8 mouse cellular contexts compared by ENCODE assay signal in the genomic region with DNA sequence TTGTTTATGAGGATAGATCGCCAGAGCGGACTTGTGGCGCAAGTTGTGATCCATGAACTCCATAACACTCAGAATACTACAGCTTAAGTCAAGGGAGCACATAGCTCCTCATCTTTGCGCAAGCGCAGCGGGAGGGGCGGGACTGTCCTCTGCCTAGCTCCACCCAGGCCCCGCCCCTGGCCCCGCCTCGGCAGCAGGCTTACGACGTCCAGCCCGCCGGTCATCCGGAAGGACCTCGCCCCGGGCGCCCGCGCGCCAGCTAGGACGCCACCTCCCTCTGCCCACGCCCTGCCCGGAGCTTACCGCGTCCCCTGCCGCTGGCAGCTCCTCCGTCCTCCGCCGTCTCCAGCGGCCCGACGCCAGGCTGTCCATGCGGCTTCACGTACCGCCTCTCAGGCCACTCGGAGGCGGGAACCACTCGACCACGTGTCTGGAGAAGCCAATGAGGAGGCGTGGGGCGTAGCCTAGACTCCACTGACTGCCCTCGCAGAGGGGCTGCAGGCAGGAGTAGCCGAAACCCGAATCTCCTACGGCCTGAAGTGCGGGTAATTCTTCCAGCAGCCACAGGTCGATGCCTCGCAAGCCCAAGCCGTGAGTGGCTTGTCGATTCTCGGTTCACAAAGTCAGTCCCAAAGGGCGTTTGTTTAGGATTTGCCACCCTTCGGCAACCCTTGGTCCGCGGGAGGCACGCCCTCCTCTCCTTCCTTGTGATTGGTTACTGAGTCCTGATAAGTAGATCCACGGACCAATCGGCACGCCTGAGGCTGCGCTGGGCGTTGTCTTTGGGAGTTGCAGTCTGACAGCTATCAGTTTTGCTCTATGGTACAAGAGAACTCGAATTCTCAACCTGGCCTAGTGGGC. TPM values are rescaled to one million over a fixed set of nuclear protein-coding genes. Genes with fewer than 3 reads are reported as not detected.
DNase-seq lines count a peak whose midpoint lies in the region; ATAC-seq and TF ChIP-seq lines count a peak whose summit lies in the region.

A gene (minus strand): TSS at position 426 of the 861 bp plus-strand sequence.

- no peak for TF ChIP-seq CTCF in lung, adult 2 months (IDR thresholded peaks at IDR 0.05; ENCODE audit: insufficient read depth, low read length)

- ATAC-seq in forebrain, embryonic 15.5 days (replicated peaks) = peak; percentile 100
- ATAC-seq in neutrophil, adult 5-6 weeks (ENCODE audit: extremely low read depth, insufficient number of reproducible peaks, low FRiP score, poor library complexity, severe bottlenecking) = peak; percentile 87

- DNase-seq in ES-E14 (ENCODE audit: low read depth, low spot score) = peak; percentile 93
- peak; percentile 94 for DNase-seq in cerebellum, adult 11-12 months
- DNase-seq in heart, postnatal 25 days (ENCODE audit: low spot score) = peak; percentile 95
- DNase-seq in layer of hippocampus, adult 18-20 months (ENCODE audit: low spot score in 2 of 2) = peak; percentile 94 to 97
- DNase-seq in lung, adult 2 months = peak; percentile 98
- DNase-seq in thymus, adult 18-20 months = peak; percentile 89 to 92

- in situ Hi-C loops in ES-E14 (cut with MboI; ENCODE audit: low sequenced_read_pairs in 2 of 2, unreplicated experiment in 2 of 2) = no loop called here

- TF ChIP-seq POLR2A in lung, adult 2 months (IDR thresholded peaks at IDR 0.05; ENCODE audit: borderline replicate concordance, extremely low read depth, low read depth, low read length) = peak; percentile 65; the same call in 1 of the 2 replicates

- H3K4me1 ChIP-seq in ES-E14 (ENCODE audit: control insufficient read depth in 2 of 2, insufficient read depth in 2 of 2, low read length in 2 of 2, poor library complexity in 1 of 2) = peaks cover 0 to 4% of the 10 kb centered on the region in 2 experiments; a peak in 1 of 4 replicates
- peaks cover 8% of the 10 kb centered on the region for H3K4me1 ChIP-seq in forebrain, embryonic 15.5 days
- H3K4me1 ChIP-seq in lung, adult 2 months (ENCODE audit: control insufficient read depth, insufficient read depth, low read length) = peaks cover 4% of the 10 kb centered on the region

- peak within 1 kb of the TSS; percentile 79 to 92 for H3K4me3 ChIP-seq in ES-E14 (ENCODE audit: insufficient read depth in 1 of 2, low read depth in 1 of 2, low read length in 2 of 2, poor library complexity in 1 of 2, severe bottlenecking in 1 of 2)
- H3K4me3 ChIP-seq in forebrain, embryonic 15.5 days = peak within 1 kb of the TSS; percentile 80
- peak within 1 kb of the TSS; percentile 97 for H3K4me3 ChIP-seq in lung, adult 2 months (replicated peaks; ENCODE audit: extremely low read depth, low read depth, low read length)

- H3K27ac ChIP-seq in ES-E14 (ENCODE audit: insufficient read depth, low read depth, low read length, poor library complexity, severe bottlenecking) = peak within 1 kb of the TSS; percentile 51; the same call in 1 of the 2 replicates
- H3K27ac ChIP-seq in forebrain, embryonic 15.5 days (replicated peaks) = peak within 1 kb of the TSS; percentile 87

- H3K9me3 ChIP-seq in ES-E14 (ENCODE audit: control insufficient read depth, insufficient read depth, low read depth, low read length) = no peaks in the 10 kb centered on the region; the same call in 1 of the 2 replicates
- H3K9me3 ChIP-seq in forebrain, embryonic 15.5 days = no peaks in the 10 kb centered on the region

- no peaks in the 10 kb centered on the region for H3K36me3 ChIP-seq in ES-E14 (ENCODE audit: control insufficient read depth, insufficient read depth, low read length, poor library complexity, severe bottlenecking)
- no peaks in the 10 kb centered on the region for H3K36me3 ChIP-seq in forebrain, embryonic 15.5 days

- WGBS in forebrain, embryonic 15.5 days = under 1% methylated on average over 63 of the region's 63 CpGs
- WGBS in lung, adult 2 months = under 1% methylated on average over 63 of the region's 63 CpGs

- H3K4me2 ChIP-seq in forebrain, embryonic 15.5 days (replicated peaks) = peak within 1 kb of the TSS; percentile 58

- intact Hi-C loops in heart, postnatal 25 days (cut with DNase I) = loop anchor here (1.0 kb wide), 1 partner anchor 27 kb away; a partner anchor contains a TSS

- H3K9ac ChIP-seq in ES-E14 (ENCODE audit: insufficient read depth, low read depth, low read length, poor library complexity, severe bottlenecking) = peak within 1 kb of the TSS; percentile 84
- H3K9ac ChIP-seq in forebrain, embryonic 15.5 days (replicated peaks) = peak within 1 kb of the TSS; percentile 64

- H3K27me3 ChIP-seq in forebrain, embryonic 15.5 days = no peaks in the 10 kb centered on the region

TF ChIP-seq in ES-E14, 5 proteins besides CTCF, POLR2A, EP300 and RAD21:
- TF ChIP-seq CHD2 (IDR thresholded peaks at IDR 0.05; ENCODE audit: low read depth, low read length) (peak; percentile 74), HCFC1 (IDR thresholded peaks at IDR 0.05; ENCODE audit: borderline replicate concordance, insufficient read depth, low read length) (no peak)
TF ChIP-seq in ES-E14: peak in this region for 1.

RNA-seq across cellular contexts. Expression of the gene that starts here (rescaled TPM):
- total RNA-seq in ES-E14 (2012; rRNA removed) = 10.1 and 11.4 TPM in 2 replicates
- polyA plus RNA-seq in forebrain, embryonic 15.5 days (2015; fragmentation: Nextera tagmentation; extraction: Ambion mirVana) = 9.8 and 11.6 TPM in 2 replicates
- 1 to 10 TPM; 6.9 to 7.8 TPM for total RNA-seq in heart, postnatal 25 days (2021)
- 1 to 10 TPM; 2.9 to 3.4 TPM for total RNA-seq in layer of hippocampus, adult 18-20 months (2021)
- 9.0 and 11.1 TPM in 2 replicates for polyA plus RNA-seq in lung, adult 2 months (2012; rRNA removed)
- 17.6 and 20.9 TPM in 2 replicates for total RNA-seq in neutrophil, adult 5-6 weeks (2017)

Comparison
In these comparisons a context has a peak if more than half of its experiments do, and no peak if none do; other contexts are left out.
1. Peak in every context shown above with its lines: DNase-seq, ATAC-seq, H3K4me3 ChIP-seq and H3K27ac ChIP-seq.